Mouse (Mus musculus) limb, embryonic 13.5 days (tissue): Measurements from ENCODE around the gene Fam20b. TPM values are rescaled to one million over a fixed set of nuclear protein-coding genes. Genes with fewer than 3 reads are reported as not detected.

Source experiments
- ATAC-seq: fragments of 200-750 bp; cut with Nextera tagmentation; 2 replicates; pipeline ENCODE4 v1.8.0; 2017; ENCODE audit warnings: low read depth, moderate number of reproducible peaks, moderate TSS enrichment; ENCODE audit not compliant: low FRiP score
- H3K27ac ChIP-seq: fragments of 300-500 bp; sonication (generic); 2 replicates; pipeline ENCODE4 v1.5.1; 2015; ENCODE audit warnings: inconsistent platforms, mild to moderate bottlenecking, moderate library complexity
- H3K27me3 ChIP-seq: fragments of 300-500 bp; sonication (generic); 2 replicates; pipeline ENCODE4 v1.6.1; 2015; ENCODE audit warnings: mild to moderate bottlenecking, inconsistent platforms
- H3K36me3 ChIP-seq: fragments of 300-500 bp; sonication (generic); 2 replicates; pipeline ENCODE4 v1.6.1; 2015; ENCODE audit warnings: inconsistent platforms, mild to moderate bottlenecking, moderate library complexity
- H3K4me1 ChIP-seq: fragments of 300-500 bp; sonication (generic); 2 replicates; pipeline ENCODE4 v1.6.1; 2015; ENCODE audit warnings: inconsistent platforms
- H3K4me2 ChIP-seq: fragments of 300-500 bp; sonication (generic); replicated peaks from 2 replicates; pipeline ENCODE4 v1.6.1; 2015; ENCODE audit warnings: inconsistent platforms, mild to moderate bottlenecking, moderate library complexity
- H3K4me3 ChIP-seq: fragments of 300-500 bp; sonication (generic); 2 replicates; pipeline ENCODE4 v1.5.1; 2015; ENCODE audit warnings: moderate library complexity, mild to moderate bottlenecking, inconsistent platforms
- H3K9ac ChIP-seq: fragments of 300-500 bp; sonication (generic); 2 replicates; pipeline ENCODE4 v1.6.1; 2015; ENCODE audit warnings: mild to moderate bottlenecking, inconsistent platforms
- H3K9me3 ChIP-seq: fragments of 300-500 bp; sonication (generic); 2 replicates; pipeline ENCODE4 v1.6.1; 2016; ENCODE audit warnings: inconsistent platforms
- WGBS: fragments of 180-500 bp; shearing (Covaris S2); methylation state at CpG from one replicate; pipeline ENCODE4 v1.1.7; 2015; 5-methylcytosine and 5-hydroxymethylcytosine counted together
- polyA plus RNA-seq: library from polyadenylated mRNA; unstranded; fragments of >200 nt; fragmentation: Nextera tagmentation; extraction: Ambion mirVana; gene quantifications from 2 replicates; pipeline ENCODE4 v1.2.1, GENCODE M21; 2015

The Fam20b gene
- polyA plus RNA-seq, 1 experiment from 2014 or later, result 27.7 TPM

- no peak for ATAC-seq
- no peaks in the 10 kb centered on the region for H3K9me3 ChIP-seq
Observed at GRCm38 (mm10) chr1:156676596-156676995, 42.3 kb downstream of the Fam20b start.

GRCm38 (mm10) chr1:156676171-156676570 lies 42.7 kb downstream of the Fam20b start:
- ATAC-seq, result no peak
- Histone ChIP-seq H3K9me3 (no peaks in the 10 kb centered on the region), H3K4me1 (peaks cover 18% of the 10 kb centered on the region), H3K4me2 (no peak overlapping the region), H3K36me3 (peaks cover 25% of the 10 kb centered on the region), H3K4me3 (no peak overlapping the region), H3K27me3 (no peaks in the 10 kb centered on the region), H3K9ac (no peak overlapping the region), H3K27ac (no peak overlapping the region)
- 33% methylated on average over 12 of the region's 12 CpGs for WGBS

More at GRCm38 (mm10) chr1:156676596-156676995, 42.3 kb downstream of the Fam20b start:
- Histone ChIP-seq H3K4me2 (no peak overlapping the region), H3K36me3 (peaks cover 27% of the 10 kb centered on the region), H3K27me3 (no peaks in the 10 kb centered on the region), H3K27ac (no peak overlapping the region), H3K4me3 (no peak overlapping the region), H3K4me1 (peaks cover 18% of the 10 kb centered on the region), H3K9ac (no peak overlapping the region)
- WGBS, result 85% methylated on average over 5 of the region's 5 CpGs

- Histone ChIP-seq H3K4me3 (peak within 1 kb of the TSS; percentile 65), H3K9ac (peak within 1 kb of the TSS; percentile 72), H3K27me3 (no peaks in the 10 kb centered on the region), H3K36me3 (peaks cover 8% of the 10 kb centered on the region), H3K4me1 (peaks cover 18% of the 10 kb centered on the region), H3K9me3 (no peaks in the 10 kb centered on the region), H3K4me2 (peak within 1 kb of the TSS; percentile 99), H3K27ac (no peak within 1 kb of the TSS)
- WGBS, result 7% methylated on average over 37 of the region's 37 CpGs
- ATAC-seq, result peak; percentile 63
Observed at GRCm38 (mm10) chr1:156674195-156675000, 44.5 kb downstream of the Fam20b start, which contains the start of gene Tor3a. TSS of gene Tor3a (minus strand) at chr1:156674356.

GRCm38 (mm10) chr1:156673476-156674194 lies 45.3 kb downstream of the Fam20b start:
- Histone ChIP-seq H3K36me3 (peaks cover 2% of the 10 kb centered on the region; the same call in 1 of the 2 replicates), H3K27me3 (no peaks in the 10 kb centered on the region), H3K27ac (no peak overlapping the region), H3K4me1 (peaks cover 23% of the 10 kb centered on the region), H3K9me3 (no peaks in the 10 kb centered on the region), H3K4me3 (peak overlapping the region; percentile 65), H3K9ac (peak overlapping the region; percentile 72), H3K4me2 (peak overlapping the region; percentile 99)
- ATAC-seq, result peak; percentile 41; the same call in 1 of the 2 replicates
- WGBS, result 2% methylated on average over 29 of the region's 29 CpGs

- Histone ChIP-seq H3K4me2 (peak overlapping the region; percentile 99), H3K27me3 (no peaks in the 10 kb centered on the region), H3K9me3 (no peaks in the 10 kb centered on the region), H3K27ac (no peak overlapping the region), H3K4me3 (peak overlapping the region; percentile 65), H3K36me3 (no peaks in the 10 kb centered on the region), H3K4me1 (peaks cover 27% of the 10 kb centered on the region), H3K9ac (peak overlapping the region; percentile 72; the same call in 1 of the 2 replicates)
- ATAC-seq, result no peak; the same call in 1 of the 2 replicates
- 19% methylated on average over 14 of the region's 14 CpGs for WGBS
Observed at GRCm38 (mm10) chr1:156672720-156673475, 46.0 kb downstream of the Fam20b start.

GRCm38 (mm10) chr1:156671921-156672320 lies 47.0 kb downstream of the Fam20b start:
- Histone ChIP-seq H3K4me2 (no peak overlapping the region), H3K4me3 (no peak overlapping the region), H3K4me1 (peaks cover 30% of the 10 kb centered on the region), H3K27ac (no peak overlapping the region), H3K9ac (no peak overlapping the region), H3K27me3 (no peaks in the 10 kb centered on the region), H3K9me3 (no peaks in the 10 kb centered on the region), H3K36me3 (no peaks in the 10 kb centered on the region)
- ATAC-seq, result no peak
- WGBS, result 85% methylated on average over 3 of the region's 3 CpGs

GRCm38 (mm10) chr1:156669208-156669983 lies 49.5 kb downstream of the Fam20b start:
- Histone ChIP-seq H3K4me3 (no peak overlapping the region), H3K27ac (peak overlapping the region; percentile 0; the same call in 1 of the 2 replicates), H3K27me3 (no peaks in the 10 kb centered on the region), H3K4me1 (peaks cover 28% of the 10 kb centered on the region), H3K9me3 (no peaks in the 10 kb centered on the region), H3K36me3 (no peaks in the 10 kb centered on the region), H3K9ac (no peak overlapping the region), H3K4me2 (no peak overlapping the region)
- 47% methylated on average over 11 of the region's 11 CpGs for WGBS
- no peak for ATAC-seq

- H3K4me2 ChIP-seq, result no peak overlapping the region
- 0 out of 2 replicates have a peak, but pooled peaks have one; percentile 24 for ATAC-seq
Observed at GRCm38 (mm10) chr1:156668602-156669001, 50.3 kb downstream of the Fam20b start.

GRCm38 (mm10) chr1:156667141-156667926 lies 51.6 kb downstream of the Fam20b start:
- H3K4me3 ChIP-seq, result no peak overlapping the region
- no peak overlapping the region for H3K27ac ChIP-seq
- no peaks in the 10 kb centered on the region for H3K36me3 ChIP-seq
- H3K9me3 ChIP-seq, result no peaks in the 10 kb centered on the region
- H3K27me3 ChIP-seq, result no peaks in the 10 kb centered on the region
- H3K4me2 ChIP-seq, result no peak overlapping the region
- WGBS, result 83% methylated on average over 23 of the region's 23 CpGs
- peaks cover 12% of the 10 kb centered on the region for H3K4me1 ChIP-seq
- ATAC-seq, result no peak
- no peak overlapping the region for H3K9ac ChIP-seq

More at GRCm38 (mm10) chr1:156668602-156669001, 50.3 kb downstream of the Fam20b start:
- Histone ChIP-seq H3K36me3 (no peaks in the 10 kb centered on the region), H3K9me3 (no peaks in the 10 kb centered on the region), H3K4me1 (peaks cover 23% of the 10 kb centered on the region), H3K27ac (peak overlapping the region; percentile 0; the same call in 1 of the 2 replicates), H3K27me3 (no peaks in the 10 kb centered on the region), H3K9ac (no peak overlapping the region), H3K4me3 (no peak overlapping the region)
- WGBS, result 16% methylated on average over 5 of the region's 5 CpGs

GRCm38 (mm10) chr1:156665777-156666176 lies 53.1 kb downstream of the Fam20b start:
- Histone ChIP-seq H3K4me3 (no peak overlapping the region), H3K27me3 (no peaks in the 10 kb centered on the region), H3K9me3 (no peaks in the 10 kb centered on the region), H3K4me1 (peaks cover 12% of the 10 kb centered on the region), H3K4me2 (no peak overlapping the region), H3K36me3 (no peaks in the 10 kb centered on the region), H3K27ac (no peak overlapping the region), H3K9ac (no peak overlapping the region)
- no peak for ATAC-seq
- 90% methylated on average over 8 of the region's 8 CpGs for WGBS
